Mouse (Mus musculus): ENCODE data around the gene Mt2. TPM values are rescaled to one million over a fixed set of nuclear protein-coding genes. Genes with fewer than 3 reads are reported as not detected.

The Mt2 gene
- total RNA-seq, 2 experiments from 2014 or later, result 203 to 204 TPM

- DNase-seq (ENCODE audit: low spot score in 2 of 2), result peak; percentile 32 to 54
Measured at GRCm38 (mm10) chr8:94171321-94171755, 1.1 kb upstream of the Mt2 start.

- peak; percentile 30 to 37 for DNase-seq (ENCODE audit: low spot score in 2 of 2)
Measured at GRCm38 (mm10) chr8:94172809-94173732, 607 bp downstream of the Mt2 start.

- DNase-seq (ENCODE audit: low spot score in 2 of 2), result no peak
Measured at GRCm38 (mm10) chr8:94173848-94174403, 1.5 kb downstream of the Mt2 start.

- DNase-seq (ENCODE audit: low spot score in 2 of 2), result no peak
Measured at GRCm38 (mm10) chr8:94174619-94175213, 2.3 kb downstream of the Mt2 start.

GRCm38 (mm10) chr8:94177716-94178390, 5.4 kb downstream of the Mt2 start:
- no peak for DNase-seq (ENCODE audit: low spot score in 2 of 2)

GRCm38 (mm10) chr8:94178857-94179712, 6.6 kb downstream of the Mt2 start, which contains the start of gene Mt1:
Mt1 (plus strand) TSS chr8:94179082.
- peak; percentile 86 for DNase-seq (ENCODE audit: low spot score in 2 of 2)

GRCm38 (mm10) chr8:94179713-94180560, 7.5 kb downstream of the Mt2 start:
- peak; percentile 35 to 41 for DNase-seq (ENCODE audit: low spot score in 2 of 2)

GRCm38 (mm10) chr8:94180561-94180908, 8.1 kb downstream of the Mt2 start:
- no peak for DNase-seq (ENCODE audit: low spot score in 2 of 2)

- no peak for DNase-seq (ENCODE audit: low spot score in 2 of 2)
Measured at GRCm38 (mm10) chr8:94182055-94182929, 9.8 kb downstream of the Mt2 start.

GRCm38 (mm10) chr8:94183117-94183516, 10.7 kb downstream of the Mt2 start:
- peak; percentile 77 to 79 for DNase-seq (ENCODE audit: low spot score in 2 of 2)

- no peak for DNase-seq (ENCODE audit: low spot score in 2 of 2)
Measured at GRCm38 (mm10) chr8:94184357-94184843, 11.9 kb downstream of the Mt2 start.

GRCm38 (mm10) chr8:94185791-94186190, 13.3 kb downstream of the Mt2 start:
- no peak for DNase-seq (ENCODE audit: low spot score in 2 of 2)

GRCm38 (mm10) chr8:94186542-94186941, 14.1 kb downstream of the Mt2 start:
- peak; percentile 61 to 67 for DNase-seq (ENCODE audit: low spot score in 2 of 2)

- no peak for DNase-seq (ENCODE audit: low spot score in 2 of 2)
Measured at GRCm38 (mm10) chr8:94187290-94188002, 15.0 kb downstream of the Mt2 start.

- no peak for DNase-seq (ENCODE audit: low spot score in 2 of 2)
Measured at GRCm38 (mm10) chr8:94189275-94190031, 17.0 kb downstream of the Mt2 start.

GRCm38 (mm10) chr8:94191101-94191691, 18.7 kb downstream of the Mt2 start:
- peak; percentile 46 to 75 for DNase-seq (ENCODE audit: low spot score in 2 of 2)

GRCm38 (mm10) chr8:94192926-94193325, 20.5 kb downstream of the Mt2 start:
- no peak for DNase-seq (ENCODE audit: low spot score in 2 of 2)

Data from adrenal gland, adult 18-20 months (tissue).